Mouse (Mus musculus) bone marrow macrophage, adult 2 months (primary cell): ENCODE results near the gene Il16.

Experiments
- CTCF ChIP-seq: IDR thresholded peaks from 2 replicates; pipeline ENCODE4 v1.5.1; 2012; ENCODE audit warnings: low read depth, mild to moderate bottlenecking, low read length, moderate library complexity
- POLR2A ChIP-seq: IDR thresholded peaks from 2 replicates; pipeline ENCODE4 v1.6.1; 2012; ENCODE audit warnings: mild to moderate bottlenecking, low read depth, low read length, borderline replicate concordance

GRCm38 (mm10) chr7:83778516-83778915 is 33.0 kb upstream of the Il16 start:
- TF ChIP-seq CTCF (no peak), POLR2A (no peak)
